Mouse (Mus musculus): ENCODE measurements around the gene Pld3.

- TF ChIP-seq CTCF (IDR thresholded peaks at IDR 0.05; ENCODE audit: borderline replicate concordance, insufficient read depth, low read length) (no peak), POLR2A (IDR thresholded peaks at IDR 0.05; ENCODE audit: low read depth, low read length) (no peak)
These were observed 10.0 kb downstream of the Pld3 start for GRCm38 (mm10) chr7:27543065-27543464.
